Mouse (Mus musculus): ENCODE data around the gene Hs2st1.

GRCm38 (mm10) chr3:144556625-144557324 is 13.2 kb downstream of the Hs2st1 start:
- TF ChIP-seq CTCF (IDR thresholded peaks at IDR 0.05; ENCODE audit: extremely low read depth, insufficient read depth, low read length) (no peak), POLR2A (IDR thresholded peaks at IDR 0.05; ENCODE audit: extremely low read depth, insufficient read depth, low read length) (no peak)
